Mouse (Mus musculus) 416B (cell line): Measurements from ENCODE around the gene Irf5.
A peak's percentile ranks its signal among the peaks of the same experiment; 100 is the strongest.
"Not testable (repeated sequence)": the region's sequence is repeated elsewhere in the genome, so short reads cannot be mapped to it uniquely, and the experiment has no call there.

Experiments
- DNase-seq: peaks from one replicate; pipeline ENCODE4 v3.0.0; 2011; ENCODE audit warnings: low read depth

Gene Irf5

DNA sequence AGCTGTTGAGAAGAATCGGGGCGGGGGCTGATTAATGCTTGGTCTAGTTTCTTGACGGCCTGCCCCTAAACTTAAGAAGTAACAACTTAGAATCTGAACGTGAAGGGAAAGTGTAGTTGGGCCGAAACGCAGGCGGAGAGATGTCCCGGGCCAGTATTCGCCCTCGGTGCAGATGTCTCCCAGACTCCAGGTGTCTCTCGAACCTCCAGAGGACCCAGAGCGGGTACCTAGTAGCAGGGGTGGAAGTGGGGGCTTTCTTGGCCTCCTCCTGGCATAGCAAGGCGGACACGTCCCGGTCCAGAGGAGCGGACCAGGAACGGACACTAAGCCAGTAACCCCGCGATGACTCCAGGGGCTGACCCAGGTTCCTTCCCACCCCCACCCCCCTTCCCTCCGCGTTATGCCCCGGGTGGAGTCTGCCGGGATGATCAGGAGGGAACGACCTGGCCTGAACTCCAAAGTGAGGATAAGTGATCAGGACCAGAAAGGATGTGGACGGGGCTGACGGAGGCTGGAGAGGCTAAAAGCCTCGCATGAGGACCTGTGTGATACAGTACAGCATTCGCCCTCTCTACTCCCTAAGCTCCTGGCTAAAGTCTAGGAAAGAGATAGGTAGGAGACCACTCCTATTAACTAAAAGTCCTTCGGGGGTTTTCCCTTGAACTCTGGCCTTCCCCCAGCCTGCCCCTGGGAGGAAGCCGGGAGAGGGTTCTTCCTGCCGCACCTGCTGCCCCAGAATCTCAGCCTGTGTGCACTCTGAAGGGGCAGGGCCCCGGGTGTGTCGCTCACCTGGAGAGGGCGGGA lies 1.1 kb downstream of the Irf5 start:
- DNase-seq, result no peak

DNA sequence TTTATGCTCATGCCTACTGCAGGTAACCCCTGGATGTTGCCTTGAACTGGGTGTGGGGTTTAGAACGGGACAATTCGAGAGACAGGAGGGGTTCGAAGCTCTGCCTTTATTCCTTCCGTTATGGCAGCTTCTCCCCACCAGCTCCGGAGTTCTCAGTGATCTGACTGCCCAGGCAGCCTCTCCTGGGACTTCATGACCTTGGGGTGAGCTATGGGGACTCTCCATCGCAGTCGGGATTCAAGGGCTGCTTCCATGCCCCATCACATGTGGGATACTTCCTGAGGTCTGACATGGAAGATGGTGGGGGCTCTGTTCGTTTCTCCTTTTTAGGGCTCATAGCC lies 1.7 kb downstream of the Irf5 start:
- no peak for DNase-seq

DNA sequence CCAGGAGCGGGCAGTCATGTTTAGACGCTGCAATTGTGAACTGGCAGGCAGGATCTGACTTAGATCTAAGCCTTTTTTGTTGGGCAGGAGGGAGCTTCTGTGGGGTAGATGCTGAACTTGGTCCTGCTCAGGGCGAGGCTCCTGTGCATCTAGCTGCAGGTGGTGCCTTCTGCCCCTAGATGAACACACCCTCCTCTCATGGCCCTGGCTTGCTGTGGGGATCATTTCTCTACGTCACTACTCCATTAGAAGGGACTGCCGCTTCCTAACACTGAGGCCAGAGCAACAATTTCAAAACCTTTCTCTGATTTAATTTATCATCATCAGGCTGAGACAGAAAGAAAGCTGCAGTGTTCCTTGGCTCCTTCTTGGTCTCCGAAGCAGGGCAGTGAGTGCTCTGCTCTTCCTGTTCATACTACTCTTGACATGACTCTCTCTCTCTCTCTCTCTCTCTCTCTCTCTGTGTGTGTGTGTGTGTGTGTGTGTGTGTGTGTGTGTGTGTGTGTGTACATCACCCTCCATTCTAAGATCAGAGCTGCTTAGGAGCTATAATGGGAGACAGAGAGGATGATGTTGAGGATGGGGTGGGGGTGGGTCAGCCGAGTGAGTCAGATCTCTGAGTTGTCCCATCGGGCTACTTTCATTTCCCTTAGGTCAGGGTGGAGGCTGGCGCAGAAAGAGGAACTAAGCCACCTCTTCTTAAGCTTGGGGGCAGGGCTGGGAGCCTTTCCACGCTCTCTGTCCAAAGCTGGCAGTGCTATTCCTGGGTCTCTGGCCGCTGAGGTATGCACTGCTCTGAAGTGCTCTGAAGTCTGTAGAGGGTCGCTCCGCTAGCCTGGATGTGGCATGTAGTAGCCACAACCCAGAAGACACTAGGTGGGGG lies 2.4 kb downstream of the Irf5 start:
- peak; percentile 91 for DNase-seq

DNA sequence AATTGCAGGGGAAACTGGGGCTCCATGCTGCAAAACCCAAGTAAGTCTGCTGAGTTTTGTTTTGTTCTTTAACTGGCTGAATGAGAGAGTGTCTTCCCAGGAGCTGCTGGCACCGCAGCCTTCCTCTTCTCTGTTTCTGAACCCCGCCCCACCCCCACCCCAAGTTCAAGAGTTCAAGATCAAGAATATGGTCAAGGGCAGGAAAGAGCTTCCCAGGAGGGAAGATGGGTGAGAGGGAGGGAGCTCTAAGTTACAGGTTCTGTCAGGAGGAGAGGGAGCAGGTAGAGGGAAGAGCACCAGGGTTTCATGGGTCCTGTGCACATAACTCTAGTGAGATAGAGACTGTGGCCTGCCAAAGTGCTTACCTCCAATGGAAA lies 3.0 kb downstream of the Irf5 start:
- no peak for DNase-seq

DNA sequence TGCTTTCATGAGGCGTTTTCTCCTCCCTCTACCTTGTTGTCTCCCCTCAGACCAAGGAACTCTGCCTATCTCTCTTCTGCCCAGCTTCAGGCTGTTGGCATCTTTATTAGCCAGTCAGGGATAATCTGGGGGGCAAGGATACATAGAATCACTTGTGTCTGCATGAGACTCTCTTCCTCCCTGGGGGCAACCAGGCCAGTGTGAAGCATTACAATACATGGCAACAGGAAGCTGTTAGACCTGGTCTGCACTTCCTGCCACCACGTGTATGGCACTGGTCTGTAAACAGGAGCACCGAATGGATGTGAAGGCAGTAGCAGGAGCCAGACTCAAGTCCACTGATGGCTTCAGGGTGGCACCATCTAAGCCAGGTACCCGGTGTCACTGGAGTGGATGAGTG lies 3.6 kb downstream of the Irf5 start:
- peak; percentile 43 for DNase-seq

DNA sequence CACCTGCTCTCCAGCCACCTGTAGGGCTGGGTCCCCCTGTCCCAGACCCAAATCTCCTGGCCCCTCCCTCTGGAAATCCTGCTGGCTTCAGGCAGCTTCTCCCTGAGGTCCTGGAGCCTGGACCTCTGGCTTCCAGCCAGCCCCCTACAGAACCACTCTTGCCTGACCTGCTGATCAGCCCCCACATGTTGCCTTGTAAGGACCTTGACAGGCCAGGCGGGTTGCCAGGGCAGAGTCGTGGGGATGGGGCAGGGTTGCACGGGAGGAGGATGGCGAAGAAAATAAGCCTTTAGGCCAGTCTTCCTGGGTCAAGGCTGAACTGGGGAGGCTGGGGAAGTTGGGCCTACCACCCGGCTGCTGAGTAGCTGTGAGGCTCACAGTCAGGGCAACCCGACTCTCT lies 8.9 kb downstream of the Irf5 start:
- DNase-seq, result no peak

DNA sequence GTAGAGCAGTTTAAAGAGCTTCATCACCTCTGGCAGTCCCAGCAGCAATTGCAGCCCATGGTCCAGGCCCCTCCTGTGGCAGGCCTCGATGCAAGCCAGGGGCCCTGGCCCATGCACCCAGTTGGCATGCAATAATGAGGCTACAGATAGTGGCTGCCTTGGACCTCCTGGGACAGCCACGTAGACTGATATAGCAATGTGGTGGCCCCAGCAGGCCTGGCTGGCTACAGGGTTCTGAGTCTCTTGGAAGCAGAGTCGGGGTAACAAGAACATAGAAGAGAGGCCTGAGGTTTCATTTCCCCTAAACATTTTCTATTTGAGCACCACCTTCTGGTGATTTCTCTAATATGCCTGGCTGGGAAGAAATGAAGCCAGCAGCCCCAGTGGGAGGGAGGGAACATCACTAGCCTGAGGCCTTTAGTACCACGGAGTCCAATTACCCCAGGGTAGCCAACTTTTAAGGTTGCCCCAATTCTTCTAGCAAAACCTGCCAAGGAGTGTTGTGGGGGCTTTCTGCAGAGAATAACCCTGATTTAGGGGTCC lies 10.3 kb downstream of the Irf5 start:
- DNase-seq, result peak; percentile 43

DNA sequence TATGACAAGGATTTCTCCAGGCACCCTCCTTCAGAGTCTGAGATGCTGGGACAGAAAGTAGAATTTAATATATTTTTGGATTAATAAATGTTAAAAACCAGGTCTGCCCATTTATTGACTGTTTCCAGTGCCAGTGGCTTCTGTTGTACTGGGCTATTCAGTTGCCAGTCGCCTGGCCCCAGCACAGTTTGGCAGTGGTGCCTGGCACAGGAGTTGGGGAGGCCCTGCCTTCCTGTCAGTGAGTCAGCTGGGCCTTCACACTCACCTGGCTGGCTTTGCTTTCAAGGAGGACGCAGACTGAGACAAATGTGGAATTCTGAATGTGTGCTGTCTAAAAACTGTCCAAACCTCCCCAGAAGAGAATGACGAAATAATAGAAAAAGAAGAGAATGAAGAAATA lies 10.8 kb downstream of the Irf5 start:
- DNase-seq, result no peak

DNA sequence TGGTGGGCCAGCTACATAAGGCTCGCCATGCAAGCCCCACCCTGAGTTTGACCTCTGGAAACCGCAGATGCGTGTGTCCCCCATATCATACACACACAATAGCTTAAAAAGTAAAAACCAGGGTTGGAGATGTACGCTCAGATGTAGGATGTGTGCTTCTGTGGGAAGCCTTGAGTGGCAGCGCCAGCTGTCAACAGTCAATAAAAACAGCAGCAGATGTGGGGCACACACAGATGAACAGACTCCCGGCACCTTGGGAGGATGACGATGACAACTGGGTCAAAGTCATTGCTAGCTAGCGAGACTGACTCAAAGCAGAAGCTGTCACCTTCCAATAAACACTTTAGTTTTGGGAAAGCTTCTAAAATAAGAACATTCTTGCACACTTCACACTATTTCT lies 13.1 kb downstream of the Irf5 start:
- DNase-seq, result no peak

DNA sequence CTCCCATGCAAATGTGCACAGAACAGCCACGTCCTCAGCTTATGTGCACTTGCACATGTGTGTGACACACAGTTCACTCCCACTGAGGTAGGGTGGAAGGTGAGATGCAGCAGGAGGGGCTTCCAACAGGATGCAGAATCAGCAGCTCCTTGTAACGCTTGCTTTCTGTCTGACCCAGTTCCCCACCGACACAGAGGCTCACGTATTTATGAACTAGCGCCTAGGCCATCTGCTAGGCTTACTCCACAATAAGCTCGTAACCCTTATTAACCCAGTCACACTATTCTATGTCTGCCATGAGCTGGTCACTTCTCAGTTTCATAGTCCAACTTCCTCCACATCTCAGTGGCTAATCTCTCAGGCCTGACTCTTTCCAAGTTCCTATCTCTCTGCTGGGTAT lies 13.8 kb downstream of the Irf5 start:
- DNase-seq, result no peak

DNA sequence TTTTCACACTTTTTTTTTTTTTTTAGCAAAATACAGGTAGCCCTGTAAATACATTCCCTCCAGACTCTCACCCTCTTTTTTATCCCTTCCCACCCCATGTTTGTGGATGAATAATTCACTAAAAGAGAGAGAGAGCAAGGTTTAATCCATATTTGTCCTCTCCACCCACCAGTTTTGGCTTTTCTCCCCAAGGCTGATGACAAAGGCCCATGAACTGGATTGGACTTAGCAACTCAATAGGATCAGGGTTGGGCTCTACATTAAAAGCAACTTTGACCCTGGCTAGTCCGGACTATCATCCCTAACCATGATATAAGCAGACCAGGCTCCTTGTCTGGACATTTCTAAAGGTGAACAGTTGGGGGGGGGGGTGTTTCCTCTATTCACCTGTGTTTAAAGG lies 14.5 kb downstream of the Irf5 start:
- DNase-seq, result no peak

DNA sequence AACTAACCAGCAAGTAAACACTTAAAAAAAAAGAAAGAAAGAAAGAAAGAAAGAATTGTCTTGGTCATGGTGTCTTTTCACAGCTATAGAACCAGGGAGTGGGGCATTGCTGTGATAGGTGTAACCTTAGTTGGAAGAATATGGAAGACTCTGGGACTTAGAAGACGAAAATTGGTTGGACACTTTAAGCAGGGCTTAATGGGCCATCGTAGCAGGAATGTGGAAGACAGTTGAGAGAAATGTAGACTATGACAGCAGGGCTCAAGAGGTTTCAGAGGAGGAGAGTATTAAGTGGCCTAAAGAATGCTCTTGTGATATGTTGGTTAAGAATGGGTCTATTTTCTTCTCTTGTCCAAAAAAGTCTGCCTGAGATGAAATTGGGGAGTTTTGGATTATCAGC lies 19.2 kb downstream of the Irf5 start:
- no peak for DNase-seq

DNA sequence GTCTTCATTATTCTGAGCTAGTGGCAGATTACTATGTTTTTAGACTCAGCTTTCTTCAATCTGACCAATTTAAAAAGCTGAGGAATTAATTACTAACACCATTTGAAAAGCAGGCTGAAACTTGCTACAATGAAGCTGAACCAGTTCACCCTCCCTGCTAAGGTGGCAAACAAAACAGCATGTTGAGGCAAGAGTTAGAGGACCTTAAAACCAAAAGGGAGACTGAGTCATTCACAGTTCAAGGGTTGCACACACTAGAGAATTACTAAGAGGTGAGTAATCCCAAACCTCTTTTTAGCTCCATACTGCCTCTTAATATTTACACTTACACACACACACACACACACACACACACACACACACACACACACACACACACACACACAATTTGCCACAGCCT lies 21.2 kb downstream of the Irf5 start:
- DNase-seq, result peak; percentile 16

DNA sequence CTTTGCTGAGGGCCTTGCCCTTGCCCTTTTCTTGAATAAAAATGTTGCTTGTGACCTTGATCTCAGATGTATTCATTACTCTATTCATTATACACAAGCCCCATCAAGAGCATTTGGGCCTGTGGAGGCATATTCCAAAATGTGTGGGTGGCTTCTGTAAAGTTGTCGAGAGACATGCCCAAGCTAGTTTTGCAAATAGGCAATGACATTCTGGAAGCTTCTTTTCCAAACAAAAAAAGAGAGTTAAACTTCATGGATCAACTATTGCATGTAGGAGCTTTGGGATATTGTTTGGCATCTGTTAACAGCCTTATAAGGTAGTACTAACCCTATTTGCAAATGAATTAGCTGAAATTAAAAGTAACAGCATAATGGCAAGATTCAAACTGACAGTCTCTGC lies 21.7 kb downstream of the Irf5 start:
- no peak for DNase-seq

DNA sequence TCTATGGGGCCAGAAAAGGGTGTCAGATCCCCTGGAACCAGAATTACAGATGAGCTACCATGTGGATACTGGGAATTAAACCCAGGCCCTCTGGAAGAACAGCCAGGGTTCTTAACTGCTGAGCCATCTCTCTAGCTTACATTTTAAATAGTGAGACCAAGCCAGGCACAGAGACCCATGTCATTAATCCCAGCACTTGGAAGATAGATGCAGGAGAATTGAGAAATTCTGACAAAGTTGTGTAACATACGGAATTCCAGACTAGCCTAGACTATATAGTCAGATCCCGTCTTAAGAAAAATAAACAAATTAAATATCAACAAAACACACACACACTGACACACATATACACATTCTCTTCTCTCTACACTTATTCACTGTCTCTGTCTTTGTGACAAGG lies 26.1 kb downstream of the Irf5 start:
- no peak for DNase-seq

DNA sequence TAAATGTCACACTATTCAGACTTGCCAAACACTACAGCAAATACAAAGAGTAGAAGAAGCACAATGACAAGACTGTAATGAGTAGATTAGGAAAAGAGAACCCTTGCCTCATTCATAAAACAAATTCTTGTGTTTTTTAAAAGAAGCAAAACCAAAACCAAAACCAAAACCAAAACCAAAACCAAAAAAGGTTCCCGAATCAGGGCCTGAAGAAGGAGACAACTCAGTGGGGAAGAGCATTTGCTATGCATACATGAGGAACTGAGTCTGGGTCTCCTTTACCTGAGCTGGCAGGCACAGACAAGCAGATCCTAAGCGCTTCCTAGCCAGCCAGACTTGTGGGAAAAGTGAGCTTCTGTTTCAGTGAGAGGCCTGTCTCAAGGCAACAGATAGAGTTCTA lies 30.7 kb downstream of the Irf5 start:
- DNase-seq, result no peak

DNA sequence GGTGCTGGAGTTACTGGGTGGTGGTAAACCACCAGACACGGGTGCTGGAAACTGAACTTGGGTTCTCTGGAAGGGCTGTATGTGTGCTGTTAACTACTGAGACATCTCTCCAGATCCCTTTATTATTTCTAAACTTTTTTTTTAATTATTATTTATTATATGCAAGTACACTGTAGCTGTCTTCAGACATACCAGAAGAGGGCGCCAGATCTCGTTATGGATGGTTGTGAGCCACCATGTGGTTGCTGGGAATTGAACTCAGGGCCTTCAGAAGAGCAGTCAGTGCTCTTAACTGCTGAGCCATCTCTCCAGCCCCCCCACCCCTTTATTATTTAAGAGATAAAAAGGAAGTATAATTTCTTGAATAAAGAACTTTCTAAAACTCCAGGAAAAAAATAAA lies 50.0 kb downstream of the Irf5 start:
- not testable (repeated sequence) for DNase-seq

DNA sequence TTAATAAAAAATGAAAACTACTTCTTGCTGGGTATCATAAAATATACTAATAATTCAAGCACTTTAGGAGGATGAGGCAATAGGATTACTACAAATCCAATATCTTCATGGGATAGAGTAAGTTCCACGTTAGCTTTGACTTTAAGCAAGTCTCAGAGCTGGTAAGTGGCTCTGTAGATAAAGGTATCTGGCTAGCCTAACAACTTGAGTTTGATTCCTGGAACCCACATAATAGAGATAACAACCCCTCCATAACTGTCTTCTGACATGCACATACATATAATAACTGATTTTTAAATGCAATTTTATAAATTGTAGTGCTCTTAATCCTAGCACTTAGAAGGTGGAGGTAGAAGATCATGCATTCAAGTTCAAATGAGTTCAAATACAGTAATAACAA lies 54.3 kb downstream of the Irf5 start:
- no peak for DNase-seq

DNA sequence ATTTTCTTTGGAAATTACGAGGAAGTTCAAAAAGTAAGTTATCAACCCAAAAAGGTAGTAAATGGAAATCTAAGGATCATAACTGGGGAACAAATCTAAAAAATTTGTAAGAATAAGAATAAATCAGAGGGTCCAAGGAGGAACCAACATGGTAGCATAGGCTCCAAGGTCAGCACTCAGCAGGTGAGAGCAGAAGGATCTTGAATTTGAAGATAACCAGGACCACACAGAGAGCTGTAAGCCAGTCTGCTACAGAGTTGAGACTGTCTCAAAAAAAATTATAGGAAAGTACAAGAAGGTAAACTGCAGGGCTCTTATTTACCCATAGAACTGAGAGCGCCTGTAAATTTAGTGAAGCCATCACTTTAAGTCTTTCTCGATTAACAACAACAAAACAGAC lies 54.8 kb downstream of the Irf5 start:
- no peak for DNase-seq
